ENCODE assay signal across 11 mouse cellular contexts in genomic region chr16:8768588-8768987, GRCm38 (mm10). TPM values are rescaled to one million over a fixed set of nuclear protein-coding genes. Genes with fewer than 3 reads are reported as not detected.
DNase-seq lines count a peak whose midpoint lies in the region; ATAC-seq and TF ChIP-seq lines count a peak whose summit lies in the region.
"Had no signal": no experiment of that assay in that cellular context is flagged by ENCODE, and none has a peak within 500 bp of the region (broad histone marks: within the 10 kb centered on the region; RNA-seq: fewer than 3 reads in every experiment).

No protein-coding gene starts in this region.

- WGBS in cerebellum, adult 2 months: 76% methylated on average over 4 of the region's 4 CpGs
- 64% methylated on average over 4 of the region's 4 CpGs for WGBS in intestine, embryonic 15.5 days
- 63% methylated on average over 4 of the region's 4 CpGs for WGBS in liver, embryonic 13.5 days (ENCODE audit: insufficient replicate concordance)
- WGBS in forebrain, postnatal 0 days: 75% methylated on average over 4 of the region's 4 CpGs

- no peaks in the 10 kb centered on the region for H3K36me3 ChIP-seq in intestine, embryonic 15.5 days
- no peaks in the 10 kb centered on the region for H3K36me3 ChIP-seq in liver, embryonic 13.5 days
- no peaks in the 10 kb centered on the region for H3K36me3 ChIP-seq in forebrain, postnatal 0 days (ENCODE audit: insufficient read depth)
- H3K36me3 ChIP-seq: heart, embryonic 15.5 days; neural tube, embryonic 12.5 days had no signal

- H3K4me1 ChIP-seq in cerebellum, adult 2 months (ENCODE audit: control insufficient read depth, insufficient read depth, low read length): no peaks in the 10 kb centered on the region
- H3K4me1 ChIP-seq in intestine, embryonic 15.5 days (replicated peaks): no peaks in the 10 kb centered on the region
- H3K4me1 ChIP-seq in liver, embryonic 13.5 days (replicated peaks): peaks cover 71% of the 10 kb centered on the region
- H3K4me1 ChIP-seq in forebrain, postnatal 0 days (ENCODE audit: insufficient read depth): no peaks in the 10 kb centered on the region
- H3K4me1 ChIP-seq: heart, embryonic 15.5 days; neural tube, embryonic 12.5 days had no signal

- no peak for TF ChIP-seq CTCF in cerebellum, adult 2 months (IDR thresholded peaks at IDR 0.05; ENCODE audit: borderline replicate concordance, insufficient read depth, low read depth, low read length)
- no peak for TF ChIP-seq CTCF in forebrain, postnatal 0 days (IDR thresholded peaks at IDR 0.05; ENCODE audit: low read depth)

- DNase-seq in cerebellum, adult 9-10 months: peak; percentile 25
- no peak for DNase-seq in cerebellum, adult 2 months
- peak; percentile 36 for DNase-seq in 416B (ENCODE audit: low read depth)
- peak; percentile 28 for DNase-seq in liver, embryonic 13.5 days
- DNase-seq in adrenal gland, adult 18-20 months (ENCODE audit: low spot score in 2 of 2): no peak
- no peak for DNase-seq in adipocyte (ENCODE audit: low spot score)
- no peak for DNase-seq in forebrain, postnatal 0 days

- ATAC-seq in intestine, embryonic 15.5 days: peak; percentile 32; the same call in 1 of the 2 replicates
- ATAC-seq in liver, embryonic 13.5 days (ENCODE audit: low read depth): peak; percentile 16; the same call in 1 of the 2 replicates
- ATAC-seq in forebrain, postnatal 0 days: no peak

- H3K9me3 ChIP-seq in intestine, embryonic 15.5 days: no peaks in the 10 kb centered on the region
- H3K9me3 ChIP-seq in liver, embryonic 13.5 days (replicated peaks): no peaks in the 10 kb centered on the region
- H3K9me3 ChIP-seq in forebrain, postnatal 0 days (ENCODE audit: low read length): no peaks in the 10 kb centered on the region
- H3K9me3 ChIP-seq: heart, embryonic 15.5 days; neural tube, embryonic 12.5 days had no signal

- H3K4me2 ChIP-seq in intestine, embryonic 15.5 days (replicated peaks): no peak overlapping the region
- H3K4me2 ChIP-seq in liver, embryonic 13.5 days: peak overlapping the region; percentile 66
- H3K4me2 ChIP-seq in forebrain, postnatal 0 days (ENCODE audit: low read depth): no peak overlapping the region
- H3K4me2 ChIP-seq: heart, embryonic 15.5 days; lung, embryonic 14.5 days; neural tube, embryonic 12.5 days had no signal

- TF ChIP-seq POLR2A in cerebellum, adult 2 months (IDR thresholded peaks at IDR 0.05; ENCODE audit: borderline replicate concordance, insufficient read depth, low read length): no peak

- no peak overlapping the region for H3K27ac ChIP-seq in cerebellum, adult 2 months (ENCODE audit: insufficient read depth, low read length)
- no peak overlapping the region for H3K27ac ChIP-seq in intestine, embryonic 15.5 days
- peak overlapping the region; percentile 98 for H3K27ac ChIP-seq in liver, embryonic 13.5 days
- H3K27ac ChIP-seq in forebrain, postnatal 0 days (ENCODE audit: low read depth, low read length): no peak overlapping the region
- H3K27ac ChIP-seq: heart, embryonic 15.5 days; neural tube, embryonic 12.5 days had no signal

- no peak overlapping the region for H3K4me3 ChIP-seq in cerebellum, adult 2 months (replicated peaks; ENCODE audit: insufficient read depth, low read depth, low read length)
- H3K4me3 ChIP-seq in intestine, embryonic 15.5 days (replicated peaks): no peak overlapping the region
- peak overlapping the region; percentile 30 for H3K4me3 ChIP-seq in liver, embryonic 13.5 days (replicated peaks)
- no peak overlapping the region for H3K4me3 ChIP-seq in forebrain, postnatal 0 days (ENCODE audit: low read depth, low read length)
- H3K4me3 ChIP-seq: heart, embryonic 15.5 days; neural tube, embryonic 12.5 days had no signal

- H3K27me3 ChIP-seq in cerebellum, adult 2 months (ENCODE audit: control insufficient read depth, insufficient read depth, low read length): no peaks in the 10 kb centered on the region
- H3K27me3 ChIP-seq in intestine, embryonic 15.5 days (replicated peaks): no peaks in the 10 kb centered on the region
- H3K27me3 ChIP-seq in liver, embryonic 13.5 days: 0 out of 2 replicates have a peak, but pooled peaks cover 2% of the 10 kb centered on the region
- no peaks in the 10 kb centered on the region for H3K27me3 ChIP-seq in forebrain, postnatal 0 days (ENCODE audit: insufficient read depth, low read length)
- H3K27me3 ChIP-seq: heart, embryonic 15.5 days; neural tube, embryonic 12.5 days had no signal

- no peak overlapping the region for H3K9ac ChIP-seq in intestine, embryonic 15.5 days
- H3K9ac ChIP-seq in liver, embryonic 13.5 days: peak overlapping the region; percentile 75
- no peak overlapping the region for H3K9ac ChIP-seq in forebrain, postnatal 0 days
- H3K9ac ChIP-seq: heart, embryonic 15.5 days; lung, embryonic 14.5 days; neural tube, embryonic 12.5 days had no signal

RNA-seq across cellular contexts. Expression of gene Usp7, which starts 23.5 kb away (rescaled TPM):
- 116 and 119 TPM in 2 replicates for polyA plus RNA-seq in cerebellum, adult 2 months (2012; rRNA removed)
- polyA plus RNA-seq in intestine, embryonic 15.5 days (2015; fragmentation: Nextera tagmentation; extraction: Ambion mirVana): 22.6 and 25.5 TPM in 2 replicates
- 26.5 and 26.8 TPM in 2 replicates for polyA plus RNA-seq in liver, embryonic 13.5 days (2015; fragmentation: Nextera tagmentation; extraction: Ambion mirVana)
- 100 to 1,000 TPM; 109 to 126 TPM for total RNA-seq in adrenal gland, adult 18-20 months (2021)
- total RNA-seq in forebrain, postnatal 0 days (2014; rRNA removed): 119 and 200 TPM in 2 replicates
- polyA plus RNA-seq in forebrain, postnatal 0 days (2015; fragmentation: Nextera tagmentation; extraction: Ambion mirVana): 14.5 and 18.9 TPM in 2 replicates

Comparison
In these comparisons a context has a peak if more than half of its experiments do, and no peak if none do; other contexts are left out.
1. DNase-seq: peak in cerebellum, adult 9-10 months (single experiment), 416B (single experiment) and liver, embryonic 13.5 days (single experiment); none in cerebellum, adult 2 months (0 of 2), adrenal gland, adult 18-20 months (0 of 2), adipocyte (single experiment) and forebrain, postnatal 0 days (single experiment).